In the genomic region with DNA sequence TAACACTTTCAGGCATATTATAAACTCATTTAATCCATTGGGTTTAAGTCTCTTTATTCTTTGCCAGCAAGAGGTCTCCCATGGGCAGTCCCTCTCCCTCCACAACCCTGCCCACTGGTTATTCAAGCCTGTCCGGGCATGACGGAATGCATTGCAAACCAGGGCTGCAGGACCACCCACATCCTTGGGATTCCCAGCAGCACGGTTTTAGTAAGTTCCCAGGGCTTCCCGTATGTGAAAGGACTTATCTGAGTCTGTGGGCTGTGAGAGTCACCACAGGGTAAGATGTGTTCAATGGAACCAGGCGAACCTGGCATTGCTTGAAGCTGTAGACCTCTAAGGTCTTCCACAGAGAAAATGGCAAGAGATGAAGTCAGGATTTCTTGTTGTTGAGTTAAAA, we compare ENCODE assay signal across 16 mouse cellular contexts.
DNase-seq lines count a peak whose midpoint lies in the region; ATAC-seq and TF ChIP-seq lines count a peak whose summit lies in the region.
"Had no signal": no experiment of that assay in that cellular context is flagged by ENCODE, and none has a peak within 500 bp of the region (broad histone marks: within the 10 kb centered on the region; RNA-seq: fewer than 3 reads in every experiment).

No protein-coding gene starts in this region.

- WGBS in kidney, embryonic 14.5 days = 43% methylated on average over 5 of the region's 5 CpGs
- 29% methylated on average over 5 of the region's 5 CpGs for WGBS in embryonic facial prominence, embryonic 10.5 days
- 11% methylated on average over 5 of the region's 5 CpGs for WGBS in midbrain, embryonic 13.5 days

- H3K27ac ChIP-seq in kidney, embryonic 14.5 days (ENCODE audit: low read depth, low read length) = no peak overlapping the region
- H3K27ac ChIP-seq in embryonic facial prominence, embryonic 10.5 days (replicated peaks) = 0 out of 2 replicates have a peak overlapping the region, but pooled peaks have one; percentile 24
- no peak overlapping the region for H3K27ac ChIP-seq in midbrain, embryonic 13.5 days
- H3K27ac ChIP-seq: neural tube, embryonic 12.5 days had no signal

- H3K9ac ChIP-seq in kidney, embryonic 14.5 days (ENCODE audit: low read depth, low read length) = no peak overlapping the region
- H3K9ac ChIP-seq in midbrain, embryonic 13.5 days (replicated peaks) = no peak overlapping the region
- H3K9ac ChIP-seq: lung, embryonic 14.5 days; neural tube, embryonic 12.5 days had no signal

- no peak for TF ChIP-seq POLR2A in brain, embryonic 14.5 days (IDR thresholded peaks at IDR 0.05; ENCODE audit: borderline replicate concordance, extremely low read depth, insufficient read depth, insufficient read length, poor library complexity, severe bottlenecking)

- H3K9me3 ChIP-seq in kidney, embryonic 14.5 days (ENCODE audit: control insufficient read depth, low read length) = no peaks in the 10 kb centered on the region
- 0 out of 2 replicates have a peak, but pooled peaks cover 4% of the 10 kb centered on the region for H3K9me3 ChIP-seq in embryonic facial prominence, embryonic 10.5 days
- no peaks in the 10 kb centered on the region for H3K9me3 ChIP-seq in midbrain, embryonic 13.5 days
- H3K9me3 ChIP-seq: neural tube, embryonic 12.5 days had no signal

- H3K4me3 ChIP-seq in kidney, embryonic 14.5 days (ENCODE audit: low read length) = no peak overlapping the region
- no peak overlapping the region for H3K4me3 ChIP-seq in embryonic facial prominence, embryonic 10.5 days
- H3K4me3 ChIP-seq in midbrain, embryonic 13.5 days (replicated peaks) = no peak overlapping the region
- H3K4me3 ChIP-seq: neural tube, embryonic 12.5 days had no signal

- DNase-seq in kidney, adult 9 months = no peak
- DNase-seq in brain, embryonic 14.5 days (ENCODE audit: low read depth) = peak; percentile 76
- DNase-seq in embryonic facial prominence, embryonic 10.5 days (ENCODE audit: low spot score) = peak; percentile 31
- DNase-seq in lung, postnatal 25 days (ENCODE audit: low spot score) = no peak
- no peak for DNase-seq in left cerebral cortex, adult 11 months (ENCODE audit: low spot score)
- DNase-seq: adrenal gland, adult 2 months; cerebellum, adult 8-10 months; kidney, postnatal 25 days; lung, embryonic 14.5 days; right cerebral cortex, postnatal 4 days; thymus, adult 18-20 months had no signal

- no peaks in the 10 kb centered on the region for H3K27me3 ChIP-seq in kidney, embryonic 14.5 days (ENCODE audit: control insufficient read depth, insufficient read depth, low read length)
- H3K27me3 ChIP-seq in embryonic facial prominence, embryonic 10.5 days (replicated peaks; ENCODE audit: low read depth, poor library complexity, severe bottlenecking) = no peaks in the 10 kb centered on the region
- peaks cover 7% of the 10 kb centered on the region for H3K27me3 ChIP-seq in midbrain, embryonic 13.5 days
- H3K27me3 ChIP-seq: neural tube, embryonic 12.5 days had no signal

- no peaks in the 10 kb centered on the region for H3K36me3 ChIP-seq in kidney, embryonic 14.5 days (ENCODE audit: control insufficient read depth, insufficient read depth, low read length)
- no peaks in the 10 kb centered on the region for H3K36me3 ChIP-seq in embryonic facial prominence, embryonic 10.5 days (replicated peaks)
- no peaks in the 10 kb centered on the region for H3K36me3 ChIP-seq in midbrain, embryonic 13.5 days
- H3K36me3 ChIP-seq: neural tube, embryonic 12.5 days had no signal

- H3K4me2 ChIP-seq in kidney, embryonic 14.5 days (replicated peaks; ENCODE audit: low read depth, low read length) = no peak overlapping the region
- H3K4me2 ChIP-seq in midbrain, embryonic 13.5 days (replicated peaks) = no peak overlapping the region
- H3K4me2 ChIP-seq: liver, embryonic 11.5 days; lung, embryonic 14.5 days; neural tube, embryonic 12.5 days had no signal

- ATAC-seq in kidney, embryonic 14.5 days (ENCODE audit: low FRiP score, low TSS enrichment) = peak; percentile 73
- peak; percentile 72 for ATAC-seq in midbrain, embryonic 13.5 days
- ATAC-seq: inflammation-experienced regulatory T-cells, adult 6 months had no signal

- H3K4me1 ChIP-seq in kidney, embryonic 14.5 days (ENCODE audit: control insufficient read depth, insufficient read depth, low read length) = peaks cover 8% of the 10 kb centered on the region; the same call in 1 of the 2 replicates
- peaks cover 33% of the 10 kb centered on the region for H3K4me1 ChIP-seq in embryonic facial prominence, embryonic 10.5 days
- peaks cover 20% of the 10 kb centered on the region for H3K4me1 ChIP-seq in midbrain, embryonic 13.5 days (replicated peaks)

- no peak for TF ChIP-seq CTCF in brain, embryonic 14.5 days (IDR thresholded peaks at IDR 0.05; ENCODE audit: borderline replicate concordance, extremely low read depth, insufficient read depth, insufficient read length)

Comparison
In these comparisons a context has a peak if more than half of its experiments do, and no peak if none do; other contexts are left out.
1. DNase-seq: peak in brain, embryonic 14.5 days (single experiment) and embryonic facial prominence, embryonic 10.5 days (single experiment); none in kidney, adult 9 months (single experiment), lung, postnatal 25 days (single experiment) and left cerebral cortex, adult 11 months (single experiment).